Mouse (Mus musculus) G1E (cell line): ENCODE results near the gene Edn3.

Source experiments
- CTCF ChIP-seq: IDR thresholded peaks from 2 replicates; pipeline ENCODE4 v1.5.1; 2012; ENCODE audit warnings: low read depth, low read length, inconsistent platforms, mixed read lengths
- POLR2AphosphoS5 ChIP-seq: IDR thresholded peaks from 2 replicates; pipeline ENCODE4 v1.6.1; 2012; ENCODE audit warnings: low read depth, low read length, inconsistent platforms; ENCODE audit not compliant: insufficient replicate concordance

GRCm38 (mm10) chr2:174717857-174718256 is 42.6 kb upstream of the Edn3 start:
- TF ChIP-seq CTCF (no peak), POLR2AphosphoS5 (no peak)
